Mouse (Mus musculus) embryo, embryonic 10 days (tissue): ENCODE data around the gene Maneal.

Source experiments
- DNase-seq: peaks from one replicate; pipeline ENCODE4 v3.0.0-alpha.2; 2015; ENCODE audit warnings: low spot score

Maneal gene

DNA sequence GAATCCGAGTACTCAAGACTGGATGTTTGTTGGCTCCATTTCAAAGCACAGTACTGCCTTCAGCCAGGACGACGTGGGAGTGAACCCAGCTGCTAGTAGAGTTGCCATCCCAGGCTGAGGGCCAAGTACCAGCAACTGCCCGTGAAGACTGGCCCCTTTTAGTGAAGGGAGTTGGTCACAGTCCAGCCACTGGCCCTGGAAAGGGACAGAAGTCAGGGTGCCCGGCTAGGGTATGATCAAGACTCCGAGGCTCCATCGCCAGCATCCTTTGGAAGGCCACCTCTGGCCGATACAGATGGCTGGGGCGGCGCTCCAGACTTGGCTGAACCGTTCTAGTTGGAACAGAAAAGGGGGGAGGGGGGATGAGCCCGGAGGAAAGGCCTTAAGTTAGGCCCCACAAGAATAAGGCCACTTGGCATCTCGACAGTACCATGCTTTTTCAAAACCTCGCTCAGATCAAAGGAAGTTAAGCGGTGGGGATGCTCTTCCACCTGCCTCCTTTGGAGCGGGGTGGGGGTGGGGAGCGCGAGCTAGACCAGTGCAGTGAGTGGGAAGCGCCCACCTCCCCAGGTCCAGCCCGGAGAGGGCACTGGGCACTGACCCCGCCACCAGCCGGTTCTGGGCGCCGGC lies 12.2 kb downstream of the Maneal start:
- peak; percentile 54 for DNase-seq

DNA sequence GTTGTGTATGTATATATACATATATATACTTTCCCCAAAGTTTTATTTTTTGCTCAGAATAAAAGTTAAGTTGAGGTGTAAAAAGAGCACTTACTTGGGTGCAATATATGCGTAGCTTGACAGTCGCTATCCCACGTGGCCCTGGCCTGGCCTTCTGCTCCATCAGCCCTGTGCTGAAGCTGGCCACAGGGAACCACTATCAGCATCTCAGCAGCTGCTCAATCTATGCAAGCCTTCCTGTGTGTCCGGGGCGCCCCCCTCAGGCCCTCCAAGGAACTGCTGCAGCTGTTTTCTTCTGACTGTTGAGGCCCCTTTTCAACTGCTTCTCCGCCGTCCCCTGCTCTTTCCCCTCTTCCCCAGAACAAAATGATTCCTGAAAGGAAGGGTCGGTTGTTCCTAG lies 14.4 kb downstream of the Maneal start:
- DNase-seq: peak; percentile 77

DNA sequence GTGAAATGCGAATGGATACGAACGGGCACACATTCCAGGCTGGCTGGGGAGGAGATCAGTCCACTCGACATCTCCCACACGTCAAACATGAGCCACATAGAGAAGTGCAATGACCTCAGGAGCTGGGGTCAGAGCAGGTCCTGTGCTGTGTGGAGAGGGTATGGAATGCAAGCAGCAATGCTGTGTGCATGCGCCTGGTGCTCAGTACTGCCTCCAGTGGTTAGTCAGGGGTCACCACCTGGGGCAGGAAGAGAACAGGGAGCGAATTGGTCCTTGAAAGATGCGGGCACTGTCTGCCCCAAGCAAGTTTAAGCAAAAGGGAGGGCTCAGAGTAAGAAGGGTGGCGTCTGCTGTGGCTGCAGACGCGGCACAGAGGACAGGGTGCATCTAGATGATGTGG lies 18.5 kb downstream of the Maneal start:
- peak; percentile 60 for DNase-seq

DNA sequence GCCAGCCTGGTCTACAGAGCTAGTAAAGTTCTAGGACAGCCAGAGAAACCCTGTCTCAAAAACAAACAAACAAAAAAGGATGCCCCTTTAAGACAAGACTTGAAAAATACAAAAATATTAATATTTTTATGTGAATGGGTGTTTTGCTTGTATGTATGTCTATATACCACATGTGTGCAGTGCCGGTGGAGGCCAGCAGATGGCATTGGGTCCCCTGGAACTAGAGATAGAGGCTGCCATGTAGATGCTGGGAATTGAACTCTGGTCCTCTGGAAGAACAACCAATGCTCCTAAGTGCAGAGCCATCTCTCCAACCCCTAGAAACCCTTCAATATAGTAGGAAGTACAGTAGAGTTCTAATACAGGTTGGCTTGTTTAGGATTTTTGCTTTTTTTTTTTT lies 21.0 kb downstream of the Maneal start:
- no peak for DNase-seq

DNA sequence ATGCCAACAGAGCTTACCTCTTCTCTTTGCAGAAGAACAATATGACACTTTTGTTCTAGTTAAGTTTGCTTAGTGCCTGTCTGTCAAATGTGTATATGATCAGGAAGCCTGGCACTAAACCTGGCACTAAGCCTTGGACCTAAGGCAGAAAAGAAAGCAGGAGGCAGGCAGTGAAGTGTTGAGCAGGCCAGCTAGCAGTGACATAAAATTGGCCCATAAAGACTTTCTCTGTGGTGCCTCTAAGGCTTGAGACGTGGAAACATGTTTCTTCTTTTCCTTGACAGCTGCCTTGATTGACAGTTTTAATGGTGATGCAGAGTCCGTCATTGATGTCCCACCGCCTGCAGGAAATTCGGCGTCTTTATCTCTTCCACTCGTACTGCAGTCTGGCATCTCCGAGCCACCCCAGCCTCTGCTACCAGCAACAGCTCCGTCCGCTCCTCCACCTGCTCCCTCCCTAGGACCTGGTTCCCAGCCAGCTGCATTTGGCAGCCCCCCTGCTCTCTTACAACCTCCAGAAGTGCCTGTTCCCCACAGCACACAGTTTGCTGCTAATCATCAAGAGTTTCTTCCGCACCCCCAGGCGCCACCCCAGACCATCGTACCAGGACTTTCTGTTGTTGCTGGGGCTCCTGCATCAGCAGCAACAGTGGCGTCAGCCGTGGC lies 23.8 kb downstream of the Maneal start:
- no peak for DNase-seq

DNA sequence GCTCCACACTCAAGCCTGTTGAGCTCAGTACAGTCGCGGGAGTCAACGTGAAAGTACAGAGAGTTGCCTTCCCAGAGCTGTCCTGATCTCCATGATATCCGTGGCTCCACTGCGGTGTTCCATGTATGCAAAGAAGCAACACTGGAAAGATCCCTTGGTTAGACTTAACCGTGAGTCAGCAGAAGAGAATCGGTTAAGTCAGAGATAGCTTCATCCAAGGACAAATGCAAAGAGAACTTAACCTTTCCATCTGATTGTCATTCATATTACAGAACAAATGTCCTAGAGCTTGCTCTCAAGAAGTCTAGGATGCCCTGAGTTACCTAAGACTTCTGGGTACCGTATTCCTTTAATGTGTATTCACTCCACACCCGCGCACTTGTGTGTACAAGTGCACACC lies 29.2 kb downstream of the Maneal start:
- no peak for DNase-seq

DNA sequence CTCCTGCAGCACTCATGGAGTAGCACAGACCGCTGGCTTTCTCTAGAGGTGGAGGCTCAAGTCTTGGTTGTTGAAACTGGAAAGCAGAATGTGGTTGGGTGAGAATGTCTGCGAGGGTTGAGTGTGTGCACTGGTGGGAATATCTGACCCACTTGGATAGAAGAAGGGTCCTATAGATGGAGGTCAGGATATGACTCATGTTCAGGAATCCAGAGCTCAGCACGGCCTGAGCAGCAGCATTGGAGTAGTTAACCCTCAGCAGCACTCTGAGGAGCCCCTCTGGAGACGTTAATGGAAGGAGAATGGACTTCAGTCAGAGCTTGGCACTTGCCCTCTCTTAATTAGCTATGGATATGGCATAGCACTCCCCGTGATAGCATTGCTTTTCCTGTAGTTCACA lies 32.3 kb downstream of the Maneal start:
- DNase-seq: no peak

DNA sequence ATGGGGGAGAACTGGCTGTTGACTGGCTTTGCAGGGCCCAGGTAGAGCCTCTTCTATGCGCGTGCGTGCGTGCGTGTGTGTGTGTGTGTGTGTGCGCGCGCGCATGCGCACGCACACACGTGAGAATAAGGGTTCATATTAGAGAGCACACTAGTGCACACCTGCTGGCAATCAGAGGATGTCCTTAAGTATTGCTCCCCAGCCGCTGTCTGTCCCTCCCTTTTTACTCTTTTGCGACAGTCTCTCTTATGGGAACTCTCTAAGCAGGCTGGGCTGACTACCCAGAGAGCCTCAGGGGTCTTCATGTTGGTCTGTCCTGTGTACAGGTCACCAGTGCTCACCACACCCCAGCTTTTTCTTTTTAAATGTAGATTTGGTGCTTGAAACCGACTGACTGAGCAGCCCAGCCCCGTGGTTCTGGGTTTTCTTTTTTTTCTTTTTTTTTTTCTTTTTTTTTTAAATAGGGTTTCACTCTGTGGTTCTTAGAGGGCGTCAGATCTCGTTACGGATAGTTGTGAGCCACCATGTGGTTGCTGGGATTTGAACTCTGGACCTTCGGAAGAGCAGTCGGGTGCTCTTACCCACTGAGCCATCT lies 36.5 kb downstream of the Maneal start:
- no peak for DNase-seq

DNA sequence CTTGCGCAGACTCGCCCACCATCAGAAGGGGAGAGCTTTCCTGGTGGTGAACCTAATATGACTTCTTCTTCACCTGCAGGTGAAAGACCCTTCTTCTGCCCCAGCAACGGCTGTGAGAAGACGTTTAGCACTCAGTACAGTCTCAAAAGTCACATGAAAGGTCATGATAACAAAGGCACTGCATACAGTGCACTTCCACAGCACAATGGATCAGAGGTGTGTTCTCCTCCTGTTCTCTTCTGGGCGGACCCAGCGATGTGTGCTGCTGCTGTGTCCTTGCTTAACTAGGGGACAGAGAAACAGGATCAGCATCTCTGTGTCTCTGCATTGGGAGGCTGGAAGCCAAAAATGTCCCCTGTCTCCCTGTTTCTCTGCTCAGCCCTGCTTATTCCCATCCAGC lies 37.0 kb downstream of the Maneal start:
- DNase-seq: no peak

DNA sequence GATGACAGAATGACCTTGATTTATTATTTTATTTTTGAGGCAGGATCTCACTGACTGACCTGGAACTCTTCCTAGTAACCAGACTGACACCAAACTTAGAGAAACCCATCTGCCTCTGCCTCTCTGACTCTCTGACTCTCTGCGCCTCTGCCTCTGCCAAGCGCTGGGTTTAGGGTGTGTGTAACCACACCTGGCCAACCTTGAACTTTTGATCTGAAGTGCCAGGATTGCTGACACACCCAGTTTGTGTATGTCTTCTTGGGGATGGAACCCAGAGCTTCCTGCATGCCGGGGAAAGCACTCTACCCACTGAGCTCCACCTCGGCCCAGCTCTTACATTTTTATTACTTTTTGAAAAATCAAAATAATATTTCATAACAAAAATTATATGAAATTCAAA lies 43.1 kb downstream of the Maneal start:
- DNase-seq: no peak

DNA sequence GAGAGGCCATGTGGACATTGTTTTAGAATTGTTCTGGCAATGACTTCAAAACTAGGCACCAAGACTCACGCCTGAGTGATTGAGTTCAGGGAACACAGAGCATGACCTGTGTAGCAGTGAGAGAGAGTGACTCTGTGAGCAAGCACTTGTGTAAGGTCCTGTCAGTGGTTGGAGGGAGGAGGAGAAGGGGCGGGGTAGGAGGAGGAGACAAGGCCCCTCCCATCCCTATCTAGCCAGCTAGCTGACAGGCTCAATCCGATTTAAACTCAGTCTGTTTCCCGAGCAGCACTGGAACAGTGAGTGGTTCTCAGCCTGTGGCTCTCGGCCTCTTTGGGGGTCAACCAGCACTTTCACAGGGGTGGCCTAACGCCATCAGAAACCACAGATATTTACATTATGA lies 44.2 kb downstream of the Maneal start:
- DNase-seq: peak; percentile 52

DNA sequence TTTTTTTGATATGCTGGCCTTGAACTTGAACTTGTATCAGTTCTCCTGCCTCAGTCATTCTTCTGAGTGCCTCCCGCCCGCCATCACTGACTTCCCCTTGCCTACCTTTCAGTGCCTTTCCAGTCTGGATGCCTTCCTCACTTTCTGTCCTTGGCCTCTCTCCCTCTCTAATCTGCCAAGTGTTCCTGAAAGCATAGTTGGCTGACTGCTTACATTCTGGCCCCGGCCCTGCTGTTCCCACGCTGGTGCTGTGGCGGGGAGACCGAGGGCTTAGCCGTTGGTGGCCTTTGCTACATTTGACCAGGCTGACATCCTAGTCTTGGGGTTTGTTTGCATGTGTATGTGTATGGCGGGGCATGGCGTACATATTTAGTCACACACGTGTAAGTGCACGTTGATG lies 46.1 kb downstream of the Maneal start:
- DNase-seq: no peak

DNA sequence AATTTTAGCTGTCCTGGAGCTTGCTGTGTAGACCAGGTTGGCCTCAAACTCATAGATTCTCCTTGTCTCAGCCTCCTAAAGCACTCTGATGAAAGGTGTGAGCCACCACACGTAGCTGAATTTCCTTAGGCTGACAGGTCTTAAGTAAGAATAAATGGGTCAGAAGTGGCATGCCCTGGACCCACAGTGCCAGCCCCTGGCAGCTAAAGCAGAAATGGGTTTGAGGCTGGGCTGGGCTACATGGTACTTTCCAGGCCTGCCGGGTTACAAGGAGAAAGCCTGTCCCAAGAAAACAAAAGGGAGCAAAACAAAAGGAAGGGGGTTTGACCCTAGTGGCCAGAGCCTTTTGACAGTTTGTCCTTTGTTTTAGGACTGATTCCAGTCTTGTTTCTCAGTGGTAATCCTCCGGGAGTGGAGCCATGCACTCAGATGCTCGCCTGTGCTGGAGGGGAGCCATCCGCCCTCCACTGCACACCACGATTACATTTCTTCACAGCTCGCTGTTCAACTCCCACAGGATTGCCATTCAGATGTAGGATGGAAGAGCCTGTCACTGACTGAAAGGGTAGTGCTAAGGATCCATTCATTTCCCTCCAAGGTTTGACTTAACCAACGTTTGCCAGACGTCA lies 50.5 kb downstream of the Maneal start:
- peak; percentile 5 for DNase-seq

DNA sequence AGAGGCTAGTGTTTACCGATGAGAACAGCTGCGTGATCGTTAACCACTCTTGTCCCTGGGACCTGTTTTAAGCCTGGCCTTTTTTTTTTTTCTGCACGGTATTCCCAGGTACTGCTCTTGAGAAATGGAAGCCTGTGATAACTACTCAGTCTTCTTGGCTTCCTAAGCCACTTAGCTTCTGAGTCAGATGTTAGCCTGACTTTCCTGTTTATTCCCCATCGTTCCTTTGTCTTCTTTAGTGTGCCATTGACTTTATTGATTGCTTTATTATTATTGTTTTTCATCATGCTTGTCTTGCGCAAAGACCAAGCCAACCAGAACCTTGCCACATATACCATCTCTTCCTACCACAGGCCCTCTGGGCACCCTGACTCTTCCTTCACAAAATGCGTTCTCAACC lies 51.9 kb downstream of the Maneal start:
- DNase-seq: no peak

DNA sequence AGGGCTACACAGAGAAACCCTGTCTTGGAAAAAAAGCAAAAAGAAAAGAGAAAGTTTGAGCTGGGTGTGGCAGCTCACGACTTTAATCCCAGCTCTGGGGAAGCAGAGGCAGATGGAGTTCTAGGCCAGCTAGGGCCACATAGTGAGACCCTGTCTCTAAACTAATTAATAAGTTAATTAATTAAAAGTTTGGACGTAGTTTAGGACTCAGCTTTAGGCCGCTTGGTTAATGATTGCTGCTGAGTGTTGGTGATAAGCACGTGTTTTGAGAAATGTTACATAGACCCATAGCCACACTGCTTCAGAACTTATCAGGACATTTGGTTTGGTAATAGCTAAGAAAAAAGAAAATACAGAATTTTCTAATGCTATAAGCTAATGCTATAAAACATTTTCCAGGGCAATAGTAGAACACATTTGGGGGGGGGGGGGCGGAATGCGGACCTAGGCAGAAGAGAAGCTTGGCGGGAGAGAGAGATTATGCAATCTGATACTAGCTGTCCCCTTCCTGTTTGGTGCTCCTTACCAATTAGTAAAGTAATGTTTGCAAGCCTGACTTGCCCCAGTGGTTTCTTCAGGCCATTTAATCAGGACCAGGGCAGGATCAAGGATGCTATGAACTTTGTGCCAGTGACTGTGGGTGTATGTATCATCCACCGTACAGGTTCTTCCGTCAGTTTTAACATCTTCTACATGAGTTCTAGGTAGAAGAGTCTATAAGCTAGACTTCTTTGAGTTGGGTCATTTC lies 52.7 kb downstream of the Maneal start:
- no peak for DNase-seq

DNA sequence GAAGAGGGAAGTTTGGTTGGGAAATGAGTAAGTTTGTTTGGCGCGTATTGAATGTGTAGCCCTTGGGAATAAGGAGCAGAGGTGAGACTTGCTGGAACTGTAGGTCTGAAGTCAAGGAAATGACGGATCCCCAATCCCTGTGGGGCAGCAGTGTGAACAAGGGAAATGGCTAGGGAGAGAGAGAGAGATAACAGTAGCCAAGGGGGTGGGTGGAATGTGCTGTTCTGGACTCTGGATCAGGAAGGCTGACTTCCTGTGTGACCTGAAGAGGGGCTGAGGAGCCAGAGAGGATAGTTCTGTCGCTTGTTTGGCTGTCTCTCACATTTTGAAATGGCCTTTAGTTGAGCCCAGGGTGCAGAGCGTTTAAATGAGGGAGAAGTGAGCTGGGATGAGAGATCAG lies 53.5 kb downstream of the Maneal start:
- DNase-seq: no peak
